Mouse (Mus musculus) erythroblast, embryonic 14.5 days (primary cell): ENCODE results near the gene Fxyd3.

Experiments used
- GATA1 ChIP-seq: IDR thresholded peaks from 2 replicates; pipeline ENCODE4 v1.6.1; 2012; ENCODE audit warnings: low read length, inconsistent platforms, mixed read lengths
- TAL1 ChIP-seq: IDR thresholded peaks from 3 replicates; pipeline ENCODE4 v1.6.1; 2012; ENCODE audit warnings: low read length, inconsistent platforms, mixed read lengths

DNA sequence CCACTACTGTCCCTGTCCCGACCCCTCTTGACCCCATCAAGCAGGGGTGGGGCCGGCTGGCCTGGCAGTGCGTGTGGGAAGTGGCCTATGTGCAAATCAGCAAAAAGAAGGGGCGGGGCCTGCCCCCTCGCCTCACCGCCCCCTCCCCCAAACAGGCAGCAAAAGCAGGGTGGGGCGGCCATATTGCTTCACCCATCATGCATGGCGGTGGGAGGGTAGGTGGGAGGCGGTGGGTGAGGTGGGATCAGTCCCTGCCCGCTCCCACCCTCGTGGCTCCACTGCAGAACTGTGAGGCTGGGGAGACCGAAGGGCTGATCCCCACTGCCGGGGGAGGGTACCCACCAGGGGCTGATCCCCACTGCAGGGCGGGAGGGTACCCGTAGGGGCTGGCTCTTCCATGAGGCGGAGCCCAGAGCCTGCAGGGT, 40.2 kb upstream of the Fxyd3 start:
- no peak for TF ChIP-seq GATA1
- no peak for TF ChIP-seq TAL1
